Mouse (Mus musculus): ENCODE data around the gene Ski.

DNA sequence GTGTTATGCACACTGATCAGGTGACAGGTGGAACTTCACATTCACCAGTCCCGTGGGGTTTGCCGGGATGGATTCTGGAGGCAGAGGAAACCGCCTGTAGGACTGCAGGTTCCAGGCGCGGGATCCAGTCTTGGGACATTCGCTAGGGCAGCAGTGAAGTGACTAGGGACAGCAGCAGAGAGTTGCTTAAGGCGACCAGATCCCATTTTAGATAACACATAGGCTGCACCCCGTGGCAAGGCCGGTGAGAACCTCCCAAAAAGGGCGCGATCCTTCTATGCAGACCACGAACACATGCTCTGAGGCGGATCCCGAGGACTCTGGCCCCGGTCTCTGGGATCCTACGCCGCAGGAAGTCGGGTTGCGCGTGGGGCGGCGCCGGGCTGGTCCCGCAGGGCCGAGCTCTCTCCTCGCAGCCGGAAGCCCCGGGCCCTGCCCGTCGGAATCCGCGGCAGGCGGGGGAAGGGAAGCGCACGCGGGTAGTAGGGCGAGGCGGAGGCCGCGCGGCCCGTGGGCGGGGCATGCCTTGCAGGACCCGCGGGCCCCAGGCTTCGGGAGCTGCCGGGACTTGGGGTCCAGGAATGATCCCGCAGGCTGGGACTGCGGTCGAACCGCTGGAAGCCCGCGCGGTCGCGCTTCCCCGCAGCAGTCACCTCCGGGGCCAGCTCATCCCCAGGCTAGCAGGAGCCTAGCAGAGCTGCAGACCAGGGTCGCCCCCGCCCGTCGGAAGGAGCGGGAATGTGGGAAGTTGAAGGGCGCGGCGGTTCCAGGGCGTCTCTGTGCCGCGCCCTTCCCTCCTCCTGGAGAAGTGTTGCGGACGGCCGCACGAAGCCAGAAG, 71.9 kb downstream of the Ski start:
- TF ChIP-seq EP300 (IDR thresholded peaks at IDR 0.05; ENCODE audit: insufficient read depth, low read depth, low read length) (peak; percentile 57; the same call in 1 of the 2 replicates), CTCF (IDR thresholded peaks at IDR 0.05) (no peak)

Measured in heart, adult 2 months (tissue).